Mouse (Mus musculus) embryonic facial prominence, embryonic 14.5 days (tissue): Measurements from ENCODE around the gene Zfhx3. TPM values are rescaled to one million over a fixed set of nuclear protein-coding genes. Genes with fewer than 3 reads are reported as not detected.

Source experiments
- ATAC-seq: fragments of 200-750 bp; cut with Nextera tagmentation; 2 replicates; pipeline ENCODE4 v1.8.0; 2017; ENCODE audit warnings: low read depth, moderate number of reproducible peaks, moderate TSS enrichment
- DNase-seq: peaks from one replicate; pipeline ENCODE4 v3.0.0-alpha.2; 2015; ENCODE audit warnings: low spot score
- H3K27ac ChIP-seq: fragments of 300-500 bp; sonication (generic); replicated peaks from 2 replicates; pipeline ENCODE4 v1.5.1; 2014; ENCODE audit warnings: low read depth, mild to moderate bottlenecking, low read length, moderate library complexity
- H3K27me3 ChIP-seq: fragments of 300-500 bp; sonication (generic); replicated peaks from 2 replicates; pipeline ENCODE4 v1.6.1; 2014; ENCODE audit warnings: low read length; ENCODE audit not compliant: control insufficient read depth, insufficient read depth
- H3K36me3 ChIP-seq: fragments of 300-500 bp; sonication (generic); 2 replicates; pipeline ENCODE4 v1.6.1; 2014; ENCODE audit warnings: low read length, mixed read lengths; ENCODE audit not compliant: control insufficient read depth, insufficient read depth
- H3K4me1 ChIP-seq: fragments of 300-500 bp; sonication (generic); 2 replicates; pipeline ENCODE4 v1.6.1; 2014; ENCODE audit warnings: antibody characterized with exemption, low read length; ENCODE audit not compliant: control insufficient read depth, insufficient read depth
- H3K4me2 ChIP-seq: fragments of 300-500 bp; sonication (generic); 2 replicates; pipeline ENCODE4 v1.6.1; 2014; ENCODE audit warnings: low read depth, mild to moderate bottlenecking, low read length, moderate library complexity, mixed read lengths
- H3K4me3 ChIP-seq: fragments of 300-500 bp; sonication (generic); 2 replicates; pipeline ENCODE4 v1.5.1; 2014; ENCODE audit warnings: low read depth, mild to moderate bottlenecking, low read length
- H3K9ac ChIP-seq: fragments of 300-500 bp; sonication (generic); 2 replicates; pipeline ENCODE4 v1.6.1; 2014; ENCODE audit warnings: low read depth, mild to moderate bottlenecking, low read length, moderate library complexity, mixed read lengths
- H3K9me3 ChIP-seq: fragments of 300-500 bp; sonication (generic); 2 replicates; pipeline ENCODE4 v1.6.1; 2016; ENCODE audit warnings: low read length; ENCODE audit not compliant: control insufficient read depth
- WGBS: fragments of 180-500 bp; shearing (Covaris S2); extraction: QIAGEN DNeasy Blood & Tissue Kit; methylation state at CpG from one replicate; pipeline ENCODE4 v1.1.7; 2014; 5-methylcytosine and 5-hydroxymethylcytosine counted together
- polyA plus RNA-seq: library from polyadenylated mRNA; unstranded; fragments of >200 nt; fragmentation: Nextera tagmentation; extraction: Ambion mirVana; gene quantifications from 2 replicates; pipeline ENCODE4 v1.2.1, GENCODE M21; 2014

Zfhx3 gene
- polyA plus RNA-seq, 1 experiment from 2014 or later, result 14.2 TPM

DNA sequence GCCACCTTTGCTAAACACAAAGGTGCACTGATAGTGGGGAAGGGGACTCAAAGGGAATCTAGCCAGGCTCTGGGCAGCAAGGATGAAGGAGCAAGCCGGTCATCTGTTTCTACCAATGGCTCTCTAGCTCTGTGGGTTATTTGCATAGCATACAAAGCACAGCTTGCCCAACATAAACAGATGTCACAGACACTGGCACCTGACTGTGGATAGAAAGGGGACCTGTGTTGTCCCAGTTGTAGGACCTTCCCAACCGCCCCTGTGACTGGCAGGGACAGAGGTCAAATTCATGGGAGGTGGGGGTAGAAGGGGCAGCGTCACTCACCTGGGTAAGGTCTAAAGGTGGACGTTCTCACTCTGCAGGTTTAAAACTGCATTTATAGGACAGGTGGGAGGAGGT lies 884.0 kb downstream of the Zfhx3 start:
- no peak for ATAC-seq
- H3K27me3 ChIP-seq, result no peaks in the 10 kb centered on the region
- no peaks in the 10 kb centered on the region for H3K36me3 ChIP-seq
- H3K9ac ChIP-seq, result no peak overlapping the region
- no peak overlapping the region for H3K27ac ChIP-seq
- H3K4me1 ChIP-seq, result peaks cover 24% of the 10 kb centered on the region
- H3K9me3 ChIP-seq, result no peaks in the 10 kb centered on the region
- no peak overlapping the region for H3K4me2 ChIP-seq
- 79% methylated on average over 4 of the region's 4 CpGs for WGBS
- H3K4me3 ChIP-seq, result no peak overlapping the region
- DNase-seq, result no peak

DNA sequence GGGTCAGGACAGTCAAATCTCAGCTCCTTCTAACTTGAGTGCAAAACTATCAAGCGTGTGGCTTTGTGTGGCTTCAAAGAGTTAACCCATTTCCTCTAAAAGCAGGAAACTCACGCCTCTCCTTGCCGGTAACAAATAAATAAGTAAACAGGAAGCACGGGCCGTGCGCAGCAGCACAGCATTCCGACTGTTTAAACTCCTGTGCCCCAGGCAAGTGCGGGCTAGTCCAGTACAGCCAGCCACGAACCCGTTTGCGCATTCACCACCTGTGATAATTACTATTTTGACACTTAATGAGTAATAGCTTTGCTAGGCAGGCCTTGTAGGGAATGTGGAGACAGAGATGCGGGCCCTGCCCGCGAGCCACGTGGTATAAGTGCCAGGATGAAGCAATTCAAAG lies 885.0 kb downstream of the Zfhx3 start:
- no peak overlapping the region for H3K4me2 ChIP-seq
- ATAC-seq (no peak), DNase-seq (peak; percentile 63)
- H3K9me3 ChIP-seq, result no peaks in the 10 kb centered on the region
- H3K4me1 ChIP-seq, result peaks cover 22% of the 10 kb centered on the region
- WGBS, result 54% methylated on average over 15 of the region's 15 CpGs
- H3K27ac ChIP-seq, result no peak overlapping the region
- H3K36me3 ChIP-seq, result no peaks in the 10 kb centered on the region
- no peak overlapping the region for H3K4me3 ChIP-seq
- H3K9ac ChIP-seq, result no peak overlapping the region
- H3K27me3 ChIP-seq, result no peaks in the 10 kb centered on the region

DNA sequence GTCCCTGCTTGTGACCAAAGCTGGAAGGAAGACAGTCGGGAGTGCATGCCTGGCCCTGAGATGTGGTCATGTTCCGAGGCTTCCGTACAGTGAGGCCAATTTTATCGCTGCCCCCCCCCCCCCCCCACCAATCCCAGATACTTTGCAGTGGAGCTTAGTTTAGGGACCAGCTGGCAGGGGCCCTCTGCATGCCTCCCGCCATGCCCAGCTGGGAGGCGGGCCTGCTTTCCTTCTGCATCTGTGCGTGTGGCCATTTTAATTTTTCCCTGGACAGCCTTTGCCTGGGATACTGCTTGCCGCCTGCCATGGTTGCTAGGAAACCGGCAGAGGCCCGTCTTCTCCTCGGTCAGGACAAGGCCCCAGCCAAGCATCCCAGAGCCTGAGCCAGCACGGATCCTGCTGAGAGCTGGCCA lies 886.9 kb downstream of the Zfhx3 start:
- Histone ChIP-seq H3K36me3 (0 out of 2 replicates have a peak, but pooled peaks cover under 1% of the 10 kb centered on the region), H3K4me2 (no peak overlapping the region), H3K4me3 (no peak overlapping the region), H3K9me3 (no peaks in the 10 kb centered on the region), H3K9ac (no peak overlapping the region), H3K4me1 (peaks cover 8% of the 10 kb centered on the region; the same call in 1 of the 2 replicates), H3K27ac (no peak overlapping the region), H3K27me3 (no peaks in the 10 kb centered on the region)
- DNase-seq (peak; percentile 83), ATAC-seq (peak; percentile 75; the same call in 1 of the 2 replicates)
- WGBS, result 36% methylated on average over 12 of the region's 12 CpGs

DNA sequence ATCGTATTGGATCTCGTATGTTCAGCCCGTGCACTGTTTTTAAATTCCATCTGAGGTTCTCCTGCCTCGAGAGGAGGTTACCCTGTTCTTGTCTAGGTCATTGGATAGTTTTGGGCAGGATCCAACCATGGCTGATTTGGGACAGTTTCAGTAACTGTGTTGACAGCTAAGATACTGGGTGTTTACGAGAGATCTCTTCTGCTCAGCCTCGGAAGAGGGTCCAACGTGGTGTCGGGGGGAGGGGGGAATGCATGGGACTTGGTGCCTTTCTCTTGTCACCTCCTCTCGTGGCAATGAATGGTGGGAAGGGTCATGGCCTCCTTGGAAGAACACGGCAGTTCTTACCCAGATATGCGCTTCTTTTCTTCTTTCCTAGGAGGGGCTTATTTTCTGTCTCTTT lies 892.7 kb downstream of the Zfhx3 start:
- no peak for DNase-seq
- no peaks in the 10 kb centered on the region for H3K4me1 ChIP-seq
- H3K4me2 ChIP-seq, result no peak overlapping the region
- no peak overlapping the region for H3K9ac ChIP-seq
- no peak overlapping the region for H3K4me3 ChIP-seq
- no peaks in the 10 kb centered on the region for H3K9me3 ChIP-seq
- H3K27ac ChIP-seq, result no peak overlapping the region
- H3K36me3 ChIP-seq, result 0 out of 2 replicates have a peak, but pooled peaks cover 3% of the 10 kb centered on the region
- no peak for ATAC-seq
- H3K27me3 ChIP-seq, result no peaks in the 10 kb centered on the region
- WGBS, result 91% methylated on average over 11 of the region's 11 CpGs

- H3K4me1 ChIP-seq, result no peaks in the 10 kb centered on the region
- ATAC-seq (no peak), DNase-seq (no peak)
- 31% methylated on average over 10 of the region's 10 CpGs for WGBS
- H3K4me3 ChIP-seq, result no peak overlapping the region
- H3K27ac ChIP-seq, result no peak overlapping the region
- no peak overlapping the region for H3K4me2 ChIP-seq
- H3K9ac ChIP-seq, result no peak overlapping the region
- H3K9me3 ChIP-seq, result no peaks in the 10 kb centered on the region
- H3K36me3 ChIP-seq, result 0 out of 2 replicates have a peak, but pooled peaks cover 3% of the 10 kb centered on the region
- H3K27me3 ChIP-seq, result no peaks in the 10 kb centered on the region
These were observed 895.3 kb downstream of the Zfhx3 start for GRCm38 (mm10) chr8:108837788-108838187.

DNA sequence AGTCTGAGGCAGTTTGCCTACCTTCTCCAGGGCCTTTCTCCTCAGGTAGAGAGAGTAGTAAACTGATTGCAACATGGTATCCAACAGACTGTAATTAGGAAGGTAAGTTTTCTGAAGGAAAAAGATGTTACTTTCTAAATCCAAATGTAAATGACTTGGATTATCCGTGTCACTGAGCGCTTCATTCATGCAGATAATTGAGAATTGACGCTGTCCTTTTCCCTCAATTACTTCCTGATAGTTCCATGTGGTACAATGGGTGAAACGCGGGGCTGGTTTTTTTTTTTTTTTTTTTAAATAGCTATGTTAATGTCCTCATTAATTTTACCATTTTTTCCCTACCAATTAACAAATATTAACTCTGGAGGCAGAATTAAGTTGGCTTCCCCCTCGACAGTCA lies 896.3 kb downstream of the Zfhx3 start:
- H3K36me3 ChIP-seq, result peaks cover 3% of the 10 kb centered on the region; the same call in 1 of the 2 replicates
- H3K27me3 ChIP-seq, result no peaks in the 10 kb centered on the region
- ATAC-seq, result no peak
- no peak overlapping the region for H3K27ac ChIP-seq
- no peak overlapping the region for H3K4me3 ChIP-seq
- H3K9me3 ChIP-seq, result no peaks in the 10 kb centered on the region
- no peak overlapping the region for H3K9ac ChIP-seq
- WGBS, result 87% methylated on average over 6 of the region's 6 CpGs
- H3K4me1 ChIP-seq, result no peaks in the 10 kb centered on the region
- no peak for DNase-seq
- no peak overlapping the region for H3K4me2 ChIP-seq

- DNase-seq (no peak), ATAC-seq (no peak)
- 85% methylated on average over 4 of the region's 5 CpGs for WGBS
- H3K27me3 ChIP-seq, result no peaks in the 10 kb centered on the region
- no peaks in the 10 kb centered on the region for H3K4me1 ChIP-seq
- H3K9ac ChIP-seq, result no peak overlapping the region
- no peak overlapping the region for H3K4me3 ChIP-seq
- no peaks in the 10 kb centered on the region; the same call in 1 of the 2 replicates for H3K36me3 ChIP-seq
- no peak overlapping the region for H3K27ac ChIP-seq
- H3K4me2 ChIP-seq, result no peak overlapping the region
- no peaks in the 10 kb centered on the region for H3K9me3 ChIP-seq
These were observed 899.9 kb downstream of the Zfhx3 start for GRCm38 (mm10) chr8:108842307-108842706.

- no peaks in the 10 kb centered on the region for H3K9me3 ChIP-seq
- no peak overlapping the region for H3K27ac ChIP-seq
- H3K36me3 ChIP-seq, result no peaks in the 10 kb centered on the region; the same call in 1 of the 2 replicates
- no peaks in the 10 kb centered on the region for H3K27me3 ChIP-seq
- H3K4me3 ChIP-seq, result no peak overlapping the region
- DNase-seq (peak; percentile 60), ATAC-seq (no peak; the same call in 1 of the 2 replicates)
- no peaks in the 10 kb centered on the region for H3K4me1 ChIP-seq
- H3K9ac ChIP-seq, result no peak overlapping the region
- H3K4me2 ChIP-seq, result no peak overlapping the region
- WGBS, result 37% methylated on average over 6 of the region's 6 CpGs
These were observed 903.7 kb downstream of the Zfhx3 start for GRCm38 (mm10) chr8:108846174-108846573.

- 58% methylated on average over 11 of the region's 11 CpGs for WGBS
- H3K9ac ChIP-seq, result no peak overlapping the region
- no peaks in the 10 kb centered on the region for H3K4me1 ChIP-seq
- no peaks in the 10 kb centered on the region for H3K9me3 ChIP-seq
- no peaks in the 10 kb centered on the region for H3K27me3 ChIP-seq
- ATAC-seq, result no peak
- H3K4me3 ChIP-seq, result no peak overlapping the region
- no peak overlapping the region for H3K27ac ChIP-seq
- no peaks in the 10 kb centered on the region; the same call in 1 of the 2 replicates for H3K36me3 ChIP-seq
- DNase-seq, result no peak
- no peak overlapping the region for H3K4me2 ChIP-seq
These were observed 904.4 kb downstream of the Zfhx3 start for GRCm38 (mm10) chr8:108846827-108847226.
